Mouse (Mus musculus) lung, postnatal 0 days (tissue): Measurements from ENCODE around the gene Dvl2.

Experiments
- CTCF ChIP-seq: IDR thresholded peaks from 2 replicates; pipeline ENCODE4 v1.5.1; 2016; ENCODE audit warnings: antibody characterized with exemption, mild to moderate bottlenecking
- EP300 ChIP-seq: IDR thresholded peaks from 2 replicates; pipeline ENCODE4 v1.6.1; 2016; ENCODE audit warnings: antibody characterized with exemption, mild to moderate bottlenecking, control low read depth

- no peak for TF ChIP-seq CTCF
- TF ChIP-seq EP300 = no peak
These were observed 28.9 kb downstream of the Dvl2 start for GRCm38 (mm10) chr11:70029130-70029801.
